Mouse (Mus musculus) cerebellum, adult 8-10 months (tissue): Measurements from ENCODE around the gene Hist4h4.

Experiments used
- DNase-seq: peaks from one replicate; pipeline ENCODE4 v3.0.0; 2022

Gene Hist4h4

GRCm38 (mm10) chr6:136781377-136781986 is 22.7 kb downstream of the Hist4h4 start, which contains the start of gene Gucy2c:
Gene Gucy2c, minus strand, starts transcription at chr6:136781765.
- DNase-seq: no peak

- DNase-seq: no peak
Observed at GRCm38 (mm10) chr6:136776392-136776791, 27.8 kb downstream of the Hist4h4 start.

GRCm38 (mm10) chr6:136769859-136770258 is 34.4 kb downstream of the Hist4h4 start:
- no peak for DNase-seq

- DNase-seq: no peak
Observed at GRCm38 (mm10) chr6:136769143-136769542, 35.1 kb downstream of the Hist4h4 start.

GRCm38 (mm10) chr6:136763912-136764311 is 40.3 kb downstream of the Hist4h4 start:
- DNase-seq: no peak
